Mouse (Mus musculus): ENCODE data around the gene Olfr68. TPM values are rescaled to one million over a fixed set of nuclear protein-coding genes. Genes with fewer than 3 reads are reported as not detected.
"Not testable (repeated sequence)": the region's sequence is repeated elsewhere in the genome, so short reads cannot be mapped to it uniquely, and the experiment has no call there.

Gene Olfr68
- polyA plus RNA-seq, 1 experiment from 2014 or later: not detected

- WGBS: 32% methylated on average over 5 of the region's 5 CpGs
- Histone ChIP-seq H3K27ac (ENCODE audit: low read length) (no peak overlapping the region), H3K9me3 (ENCODE audit: low read length) (no peaks in the 10 kb centered on the region), H3K4me1 (ENCODE audit: insufficient read depth, low read depth, low read length) (no peaks in the 10 kb centered on the region), H3K9ac (replicated peaks; ENCODE audit: low read depth) (no peak overlapping the region), H3K4me3 (ENCODE audit: low read depth, low read length) (no peak overlapping the region), H3K27me3 (replicated peaks; ENCODE audit: insufficient read depth, low read length) (no peaks in the 10 kb centered on the region), H3K4me2 (replicated peaks; ENCODE audit: low read depth, low read length) (no peak overlapping the region), H3K36me3 (ENCODE audit: insufficient read depth, low read length) (no peaks in the 10 kb centered on the region)
- ATAC-seq: no peak
- DNase-seq (ENCODE audit: low spot score): no peak
- TF ChIP-seq EP300 (IDR thresholded peaks at IDR 0.05): no peak
- no peak for TF ChIP-seq CTCF (IDR thresholded peaks at IDR 0.05)
Observed at GRCm38 (mm10) chr7:103808971-103809800, 29.7 kb upstream of the Olfr68 start.

DNA sequence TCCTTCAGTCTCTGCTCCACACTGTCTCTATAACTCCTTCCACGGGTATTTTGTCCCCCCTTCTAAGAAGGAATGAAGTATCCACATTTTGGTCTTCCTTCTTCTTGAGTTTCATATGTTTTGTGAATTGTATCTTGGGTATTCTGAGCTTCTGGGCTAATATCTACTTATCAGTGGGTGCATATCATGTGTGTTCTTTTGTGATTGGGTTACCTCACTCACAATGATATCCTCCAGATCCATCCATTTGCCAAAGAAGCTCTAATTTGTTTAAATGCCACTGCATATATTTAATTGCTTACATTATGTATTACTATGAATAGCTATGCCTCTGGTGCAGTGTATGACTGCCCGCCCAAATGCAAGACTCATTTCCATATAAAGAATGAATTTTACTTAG, 28.6 kb upstream of the Olfr68 start:
- not testable (repeated sequence) for H3K27me3 ChIP-seq (replicated peaks; ENCODE audit: insufficient read depth, low read length); H3K9ac ChIP-seq (replicated peaks; ENCODE audit: low read depth); ATAC-seq; DNase-seq (ENCODE audit: low spot score); H3K4me1 ChIP-seq (ENCODE audit: insufficient read depth, low read depth, low read length); H3K4me3 ChIP-seq (ENCODE audit: low read depth, low read length); H3K4me2 ChIP-seq (replicated peaks; ENCODE audit: low read depth, low read length); H3K36me3 ChIP-seq (ENCODE audit: insufficient read depth, low read length); H3K9me3 ChIP-seq (ENCODE audit: low read length); H3K27ac ChIP-seq (ENCODE audit: low read length)
- 66% methylated on average over 2 of the region's 2 CpGs for WGBS

GRCm38 (mm10) chr7:103806856-103807255, 27.4 kb upstream of the Olfr68 start:
- no peaks in the 10 kb centered on the region for H3K9me3 ChIP-seq (ENCODE audit: low read length)
- TF ChIP-seq CTCF (IDR thresholded peaks at IDR 0.05): peak; percentile 57
- no peak for TF ChIP-seq EP300 (IDR thresholded peaks at IDR 0.05)
- H3K4me2 ChIP-seq (replicated peaks; ENCODE audit: low read depth, low read length): no peak overlapping the region
- no peak for ATAC-seq
- H3K36me3 ChIP-seq (ENCODE audit: insufficient read depth, low read length): no peaks in the 10 kb centered on the region
- no peak overlapping the region for H3K27ac ChIP-seq (ENCODE audit: low read length)
- no peak overlapping the region for H3K4me3 ChIP-seq (ENCODE audit: low read depth, low read length)
- peak; percentile 32 for DNase-seq (ENCODE audit: low spot score)
- 52% methylated on average over 1 of the region's 1 CpGs for WGBS
- no peak overlapping the region for H3K9ac ChIP-seq (replicated peaks; ENCODE audit: low read depth)
- H3K4me1 ChIP-seq (ENCODE audit: insufficient read depth, low read depth, low read length): no peaks in the 10 kb centered on the region
- no peaks in the 10 kb centered on the region for H3K27me3 ChIP-seq (replicated peaks; ENCODE audit: insufficient read depth, low read length)

GRCm38 (mm10) chr7:103792669-103793388, 13.3 kb upstream of the Olfr68 start:
- no peak overlapping the region for H3K4me3 ChIP-seq (ENCODE audit: low read depth, low read length)
- H3K27ac ChIP-seq (ENCODE audit: low read length): no peak overlapping the region
- no peaks in the 10 kb centered on the region for H3K9me3 ChIP-seq (ENCODE audit: low read length)
- no peak overlapping the region for H3K9ac ChIP-seq (replicated peaks; ENCODE audit: low read depth)
- DNase-seq (ENCODE audit: low spot score) (no peak), ATAC-seq (no peak)
- no peaks in the 10 kb centered on the region for H3K4me1 ChIP-seq (ENCODE audit: insufficient read depth, low read depth, low read length)
- 17% methylated on average over 4 of the region's 4 CpGs for WGBS
- H3K36me3 ChIP-seq (ENCODE audit: insufficient read depth, low read length): no peaks in the 10 kb centered on the region
- H3K27me3 ChIP-seq (replicated peaks; ENCODE audit: insufficient read depth, low read length): no peaks in the 10 kb centered on the region
- no peak overlapping the region for H3K4me2 ChIP-seq (replicated peaks; ENCODE audit: low read depth, low read length)
- TF ChIP-seq CTCF (IDR thresholded peaks at IDR 0.05) (no peak), EP300 (IDR thresholded peaks at IDR 0.05) (no peak)

- ATAC-seq (no peak), DNase-seq (ENCODE audit: low spot score) (no peak)
- H3K36me3 ChIP-seq (ENCODE audit: insufficient read depth, low read length): no peaks in the 10 kb centered on the region
- 59% methylated on average over 3 of the region's 3 CpGs for WGBS
- no peak within 1 kb of the TSS for H3K27ac ChIP-seq (ENCODE audit: low read length)
- H3K4me3 ChIP-seq (ENCODE audit: low read depth, low read length): no peak within 1 kb of the TSS
- H3K27me3 ChIP-seq (replicated peaks; ENCODE audit: insufficient read depth, low read length): no peaks in the 10 kb centered on the region
- no peak within 1 kb of the TSS for H3K4me2 ChIP-seq (replicated peaks; ENCODE audit: low read depth, low read length)
- no peaks in the 10 kb centered on the region for H3K9me3 ChIP-seq (ENCODE audit: low read length)
- TF ChIP-seq EP300 (IDR thresholded peaks at IDR 0.05): no peak
- no peak for TF ChIP-seq CTCF (IDR thresholded peaks at IDR 0.05)
- H3K9ac ChIP-seq (replicated peaks; ENCODE audit: low read depth): no peak within 1 kb of the TSS
- H3K4me1 ChIP-seq (ENCODE audit: insufficient read depth, low read depth, low read length): no peaks in the 10 kb centered on the region
Observed at GRCm38 (mm10) chr7:103791721-103792120, 12.2 kb upstream of the Olfr68 start, which contains the start of gene Olfr67. TSS of gene Olfr67 (minus strand) at chr7:103791821.

DNA sequence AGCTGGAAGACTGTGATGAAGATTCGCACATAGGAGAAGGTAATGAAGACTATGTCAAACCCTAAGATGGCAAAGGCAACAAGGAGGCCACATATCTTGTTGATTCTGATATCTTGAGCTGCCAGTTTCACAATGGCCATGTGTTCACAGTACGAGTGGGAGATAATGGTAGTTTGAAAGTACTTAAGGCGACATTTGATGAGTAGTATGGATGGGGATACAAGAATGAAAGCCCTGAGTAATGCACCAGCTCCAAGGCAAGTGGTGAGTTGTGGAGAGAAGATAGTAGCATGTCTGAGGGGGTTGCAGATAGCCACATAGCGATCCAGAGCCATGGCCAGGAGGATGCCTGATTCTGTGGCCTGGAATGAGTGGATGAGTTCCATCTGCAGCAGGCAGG, 1.8 kb downstream of the Olfr68 start:
- WGBS: 74% methylated on average over 4 of the region's 4 CpGs

More for the DNA sequence above, 1.8 kb downstream of the Olfr68 start:
- not testable (repeated sequence) for H3K4me1 ChIP-seq (ENCODE audit: insufficient read depth, low read depth, low read length); H3K27ac ChIP-seq (ENCODE audit: low read length); H3K4me3 ChIP-seq (ENCODE audit: low read depth, low read length); DNase-seq (ENCODE audit: low spot score); H3K4me2 ChIP-seq (replicated peaks; ENCODE audit: low read depth, low read length); H3K9me3 ChIP-seq (ENCODE audit: low read length); H3K9ac ChIP-seq (replicated peaks; ENCODE audit: low read depth); H3K27me3 ChIP-seq (replicated peaks; ENCODE audit: insufficient read depth, low read length); ATAC-seq; H3K36me3 ChIP-seq (ENCODE audit: insufficient read depth, low read length)

Data from lung, postnatal 0 days (tissue).